Mouse (Mus musculus) megakaryocyte, embryonic 14.5 days (primary cell): ENCODE data around the gene Kat14.

ENCODE experiments used
- FLI1 ChIP-seq: IDR thresholded peaks from 2 replicates; pipeline ENCODE4 v1.6.1; 2012; ENCODE audit warnings: low read length, inconsistent platforms, mixed read lengths
- GATA1 ChIP-seq: IDR thresholded peaks from 3 replicates; pipeline ENCODE4 v1.6.1; 2012; ENCODE audit warnings: mixed read lengths, low read length, inconsistent platforms, borderline replicate concordance

- TF ChIP-seq GATA1 (no peak), FLI1 (no peak)
These were observed 20.3 kb upstream of the Kat14 start for GRCm38 (mm10) chr2:144348525-144348924.
